Mouse (Mus musculus): ENCODE measurements around the gene Sstr5. TPM values are rescaled to one million over a fixed set of nuclear protein-coding genes. Genes with fewer than 3 reads are reported as not detected.

Sstr5 gene
- polyA plus RNA-seq, 1 experiment: not detected

GRCm38 (mm10) chr17:25516315-25516714 lies 19.2 kb upstream of the Sstr5 start:
- TF ChIP-seq GATA1 (IDR thresholded peaks at IDR 0.05; ENCODE audit: low read length) (no peak), TAL1 (IDR thresholded peaks at IDR 0.05; ENCODE audit: low read length) (no peak)
- Histone ChIP-seq H3K36me3 (ENCODE audit: control insufficient read depth) (no peaks in the 10 kb centered on the region), H3K27me3 (ENCODE audit: control insufficient read depth) (no peaks in the 10 kb centered on the region), H3K4me3 (replicated peaks) (no peak overlapping the region), H3K4me1 (ENCODE audit: control insufficient read depth) (peaks cover 4% of the 10 kb centered on the region), H3K9me3 (ENCODE audit: control insufficient read depth, low read length) (0 out of 2 replicates have a peak, but pooled peaks cover 2% of the 10 kb centered on the region)

GRCm38 (mm10) chr17:25514055-25514454 lies 17.0 kb upstream of the Sstr5 start:
- Histone ChIP-seq H3K27me3 (ENCODE audit: control insufficient read depth) (no peaks in the 10 kb centered on the region), H3K36me3 (ENCODE audit: control insufficient read depth) (no peaks in the 10 kb centered on the region), H3K9me3 (ENCODE audit: control insufficient read depth, low read length) (0 out of 2 replicates have a peak, but pooled peaks cover 2% of the 10 kb centered on the region), H3K4me3 (replicated peaks) (no peak overlapping the region), H3K4me1 (ENCODE audit: control insufficient read depth) (peaks cover 4% of the 10 kb centered on the region)
- TF ChIP-seq TAL1 (IDR thresholded peaks at IDR 0.05; ENCODE audit: low read length): no peak
- TF ChIP-seq GATA1 (IDR thresholded peaks at IDR 0.05; ENCODE audit: low read length): no peak

GRCm38 (mm10) chr17:25511876-25512275 lies 14.8 kb upstream of the Sstr5 start:
- Histone ChIP-seq H3K36me3 (ENCODE audit: control insufficient read depth) (no peaks in the 10 kb centered on the region), H3K9me3 (ENCODE audit: control insufficient read depth, low read length) (0 out of 2 replicates have a peak, but pooled peaks cover 2% of the 10 kb centered on the region), H3K27me3 (ENCODE audit: control insufficient read depth) (no peaks in the 10 kb centered on the region), H3K4me1 (ENCODE audit: control insufficient read depth) (peaks cover 4% of the 10 kb centered on the region), H3K4me3 (replicated peaks) (no peak overlapping the region)
- TF ChIP-seq TAL1 (IDR thresholded peaks at IDR 0.05; ENCODE audit: low read length) (no peak), GATA1 (IDR thresholded peaks at IDR 0.05; ENCODE audit: low read length) (no peak)

DNA sequence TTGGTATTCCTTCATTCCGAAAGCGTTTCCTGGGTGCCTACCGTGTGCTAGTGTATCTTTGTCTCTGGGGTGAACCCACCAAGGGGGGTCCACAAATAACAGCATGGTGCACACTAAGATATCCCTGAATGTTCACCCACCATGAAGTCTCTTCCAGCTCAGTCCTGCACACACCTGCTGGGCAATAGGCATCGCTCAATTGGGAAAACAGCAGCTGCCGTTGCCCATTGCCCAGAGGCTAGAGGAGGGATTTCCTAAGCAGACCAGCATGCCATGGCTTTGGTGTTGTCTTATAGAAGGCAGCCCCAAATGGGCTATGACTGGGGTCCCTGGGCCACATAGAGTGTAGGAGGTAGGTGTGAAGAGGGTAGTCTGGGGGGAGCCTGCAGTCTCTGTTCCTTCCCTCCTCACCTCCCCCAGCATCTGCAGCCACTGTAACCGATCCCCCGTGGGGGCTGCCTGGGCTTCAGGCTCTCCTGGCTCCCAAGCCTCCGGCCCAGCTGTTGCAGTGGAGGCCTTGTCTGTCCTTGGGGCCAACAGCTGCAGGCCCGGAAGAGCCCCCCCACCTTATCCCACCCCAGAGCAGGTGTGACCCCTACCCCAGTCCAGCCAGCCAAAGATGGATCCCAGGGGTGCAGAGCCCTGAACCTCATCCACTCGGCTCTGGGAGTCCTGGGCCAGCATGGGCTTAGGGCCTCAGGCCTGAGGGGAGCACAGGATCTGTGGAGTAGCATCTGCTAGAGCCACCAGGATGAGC lies 13.2 kb upstream of the Sstr5 start:
- H3K27me3 ChIP-seq (ENCODE audit: control insufficient read depth): no peaks in the 10 kb centered on the region
- no peak overlapping the region for H3K4me3 ChIP-seq (replicated peaks)
- H3K36me3 ChIP-seq (ENCODE audit: control insufficient read depth): no peaks in the 10 kb centered on the region
- 0 out of 2 replicates have a peak, but pooled peaks cover 2% of the 10 kb centered on the region for H3K9me3 ChIP-seq (ENCODE audit: control insufficient read depth, low read length)
- peaks cover 4% of the 10 kb centered on the region for H3K4me1 ChIP-seq (ENCODE audit: control insufficient read depth)
- TF ChIP-seq GATA1 (IDR thresholded peaks at IDR 0.05; ENCODE audit: low read length) (no peak), TAL1 (IDR thresholded peaks at IDR 0.05; ENCODE audit: low read length) (no peak)

- Histone ChIP-seq H3K4me1 (ENCODE audit: control insufficient read depth) (peaks cover 2% of the 10 kb centered on the region), H3K27me3 (ENCODE audit: control insufficient read depth) (no peaks in the 10 kb centered on the region), H3K36me3 (ENCODE audit: control insufficient read depth) (no peaks in the 10 kb centered on the region), H3K4me3 (replicated peaks) (no peak overlapping the region), H3K9me3 (ENCODE audit: control insufficient read depth, low read length) (0 out of 2 replicates have a peak, but pooled peaks cover under 1% of the 10 kb centered on the region)
- TF ChIP-seq TAL1 (IDR thresholded peaks at IDR 0.05; ENCODE audit: low read length) (no peak), GATA1 (IDR thresholded peaks at IDR 0.05; ENCODE audit: low read length) (no peak)
Measured at GRCm38 (mm10) chr17:25508860-25509577, 11.9 kb upstream of the Sstr5 start.

GRCm38 (mm10) chr17:25507799-25508198 lies 10.7 kb upstream of the Sstr5 start:
- Histone ChIP-seq H3K4me1 (ENCODE audit: control insufficient read depth) (no peaks in the 10 kb centered on the region), H3K4me3 (replicated peaks) (no peak overlapping the region), H3K36me3 (ENCODE audit: control insufficient read depth) (no peaks in the 10 kb centered on the region), H3K9me3 (ENCODE audit: control insufficient read depth, low read length) (no peaks in the 10 kb centered on the region), H3K27me3 (ENCODE audit: control insufficient read depth) (no peaks in the 10 kb centered on the region)
- TF ChIP-seq TAL1 (IDR thresholded peaks at IDR 0.05; ENCODE audit: low read length) (no peak), GATA1 (IDR thresholded peaks at IDR 0.05; ENCODE audit: low read length) (no peak)

- H3K27me3 ChIP-seq (ENCODE audit: control insufficient read depth): peaks cover 5% of the 10 kb centered on the region
Measured at GRCm38 (mm10) chr17:25502599-25502998, 5.5 kb upstream of the Sstr5 start.

DNA sequence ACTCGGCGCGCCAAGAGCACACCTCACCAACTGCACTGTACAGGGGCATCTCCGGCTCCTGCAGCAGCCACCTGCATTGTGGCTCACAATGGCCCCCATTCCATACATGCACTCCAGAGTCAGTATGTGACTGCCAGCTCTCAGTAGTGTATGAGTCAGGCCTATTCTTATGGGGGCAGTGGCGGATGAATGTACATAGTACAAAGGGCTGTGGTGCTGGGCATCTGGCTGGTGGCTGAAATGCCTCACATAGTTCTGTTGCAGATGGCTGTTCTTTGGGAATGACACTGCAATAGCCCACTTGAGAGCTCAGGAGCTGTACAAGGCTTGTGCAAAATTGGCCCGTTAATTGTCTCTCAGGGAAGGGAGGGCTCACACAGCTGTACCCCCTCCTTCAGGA lies 15.0 kb downstream of the Sstr5 start:
- H3K36me3 ChIP-seq (ENCODE audit: control insufficient read depth): no peaks in the 10 kb centered on the region
- no peak overlapping the region for H3K4me3 ChIP-seq (replicated peaks)
- TF ChIP-seq TAL1 (IDR thresholded peaks at IDR 0.05; ENCODE audit: low read length) (no peak), GATA1 (IDR thresholded peaks at IDR 0.05; ENCODE audit: low read length) (no peak)
- no peaks in the 10 kb centered on the region for H3K9me3 ChIP-seq (ENCODE audit: control insufficient read depth, low read length)
- H3K27me3 ChIP-seq (ENCODE audit: control insufficient read depth): no peaks in the 10 kb centered on the region; the same call in 1 of the 2 replicates
- H3K4me1 ChIP-seq (ENCODE audit: control insufficient read depth): no peaks in the 10 kb centered on the region

More at GRCm38 (mm10) chr17:25502599-25502998, 5.5 kb upstream of the Sstr5 start:
- Histone ChIP-seq H3K4me1 (ENCODE audit: control insufficient read depth) (no peaks in the 10 kb centered on the region), H3K36me3 (ENCODE audit: control insufficient read depth) (no peaks in the 10 kb centered on the region), H3K4me3 (replicated peaks) (no peak overlapping the region), H3K9me3 (ENCODE audit: control insufficient read depth, low read length) (no peaks in the 10 kb centered on the region)
- TF ChIP-seq TAL1 (IDR thresholded peaks at IDR 0.05; ENCODE audit: low read length): no peak
- no peak for TF ChIP-seq GATA1 (IDR thresholded peaks at IDR 0.05; ENCODE audit: low read length)

GRCm38 (mm10) chr17:25480820-25481219 lies 16.3 kb downstream of the Sstr5 start:
- no peak overlapping the region for H3K4me3 ChIP-seq (replicated peaks)
- TF ChIP-seq GATA1 (IDR thresholded peaks at IDR 0.05; ENCODE audit: low read length) (no peak), TAL1 (IDR thresholded peaks at IDR 0.05; ENCODE audit: low read length) (no peak)
- H3K36me3 ChIP-seq (ENCODE audit: control insufficient read depth): no peaks in the 10 kb centered on the region
- no peaks in the 10 kb centered on the region for H3K9me3 ChIP-seq (ENCODE audit: control insufficient read depth, low read length)
- no peaks in the 10 kb centered on the region; the same call in 1 of the 2 replicates for H3K27me3 ChIP-seq (ENCODE audit: control insufficient read depth)
- H3K4me1 ChIP-seq (ENCODE audit: control insufficient read depth): no peaks in the 10 kb centered on the region

Data from erythroblast, embryonic 14.5 days (primary cell).